Comparison of ENCODE assay signal across 16 mouse cellular contexts in genomic region chr7:28053046-28053930, GRCm38 (mm10). TPM values are rescaled to one million over a fixed set of nuclear protein-coding genes. Genes with fewer than 3 reads are reported as not detected.
DNase-seq lines count a peak whose midpoint lies in the region; ATAC-seq and TF ChIP-seq lines count a peak whose summit lies in the region.
"Had no signal": no experiment of that assay in that cellular context is flagged by ENCODE, and none has a peak within 500 bp of the region (broad histone marks: within the 10 kb centered on the region; RNA-seq: fewer than 3 reads in every experiment).

No protein-coding gene starts in this region.

- TF ChIP-seq CTCF in hindbrain, postnatal 0 days (IDR thresholded peaks at IDR 0.05; ENCODE audit: low read depth): no peak
- no peak for TF ChIP-seq CTCF in stomach, postnatal 0 days (IDR thresholded peaks at IDR 0.05; ENCODE audit: low read depth)

- 82% methylated on average over 6 of the region's 6 CpGs for WGBS in hindbrain, postnatal 0 days
- 83% methylated on average over 6 of the region's 6 CpGs for WGBS in hindbrain, embryonic 12.5 days
- WGBS in lung, embryonic 15.5 days: 67% methylated on average over 6 of the region's 6 CpGs
- WGBS in stomach, postnatal 0 days: 67% methylated on average over 6 of the region's 6 CpGs

- no peaks in the 10 kb centered on the region for H3K27me3 ChIP-seq in hindbrain, postnatal 0 days (ENCODE audit: insufficient read depth, low read length)
- H3K27me3 ChIP-seq in hindbrain, embryonic 12.5 days: no peaks in the 10 kb centered on the region
- H3K27me3 ChIP-seq in lung, embryonic 15.5 days: no peaks in the 10 kb centered on the region
- no peaks in the 10 kb centered on the region for H3K27me3 ChIP-seq in stomach, postnatal 0 days (ENCODE audit: control insufficient read depth, insufficient read depth, low read length)

- no peak overlapping the region for H3K27ac ChIP-seq in hindbrain, postnatal 0 days
- H3K27ac ChIP-seq in hindbrain, embryonic 12.5 days: no peak overlapping the region
- H3K27ac ChIP-seq in lung, embryonic 15.5 days: peak overlapping the region; percentile 66
- H3K27ac ChIP-seq in stomach, postnatal 0 days (replicated peaks): peak overlapping the region; percentile 35; the same call in 1 of the 2 replicates

- peak; percentile 14 for DNase-seq in hindbrain, postnatal 0 days (ENCODE audit: low spot score)
- no peak for DNase-seq in lung, adult 18-20 months
- peak; percentile 47 to 56 for DNase-seq in kidney, postnatal 36 days
- DNase-seq in stomach, postnatal 0 days (ENCODE audit: low spot score): no peak
- DNase-seq in frontal cortex, postnatal 10 days (ENCODE audit: low spot score in 2 of 2): no peak
- DNase-seq in ovary, postnatal 36 days (ENCODE audit: low spot score): no peak
- DNase-seq: cerebellum, postnatal 14 days; midbrain, embryonic 14.5 days had no signal

- H3K4me1 ChIP-seq in hindbrain, postnatal 0 days (ENCODE audit: insufficient read depth, low read length): no peaks in the 10 kb centered on the region; the same call in 1 of the 2 replicates
- H3K4me1 ChIP-seq in hindbrain, embryonic 12.5 days: peaks cover 8% of the 10 kb centered on the region
- peaks cover 14% of the 10 kb centered on the region for H3K4me1 ChIP-seq in lung, embryonic 15.5 days
- H3K4me1 ChIP-seq in stomach, postnatal 0 days (replicated peaks; ENCODE audit: control insufficient read depth, insufficient read depth): no peaks in the 10 kb centered on the region

- no peak overlapping the region for H3K4me2 ChIP-seq in hindbrain, postnatal 0 days (ENCODE audit: low read depth, low read length)
- no peak overlapping the region for H3K4me2 ChIP-seq in hindbrain, embryonic 12.5 days (replicated peaks)
- H3K4me2 ChIP-seq in lung, embryonic 15.5 days: no peak overlapping the region
- no peak overlapping the region for H3K4me2 ChIP-seq in stomach, postnatal 0 days (replicated peaks; ENCODE audit: low read depth)

- no peak overlapping the region for H3K4me3 ChIP-seq in hindbrain, postnatal 0 days (ENCODE audit: low read length)
- H3K4me3 ChIP-seq in hindbrain, embryonic 12.5 days: no peak overlapping the region
- no peak overlapping the region for H3K4me3 ChIP-seq in lung, embryonic 15.5 days
- H3K4me3 ChIP-seq in stomach, postnatal 0 days (ENCODE audit: low read depth, low read length): no peak overlapping the region

- no peak for ATAC-seq in hindbrain, postnatal 0 days
- no peak for ATAC-seq in hindbrain, embryonic 12.5 days (ENCODE audit: low FRiP score)
- ATAC-seq in lung, embryonic 15.5 days (ENCODE audit: borderline replicate concordance, extremely low read depth, low FRiP score, low TSS enrichment): peak; percentile 25; the same call in 1 of the 2 replicates
- no peak for ATAC-seq in stomach, postnatal 0 days (ENCODE audit: low FRiP score, low TSS enrichment)
- ATAC-seq: forebrain, embryonic 16.5 days; hindbrain, embryonic 16.5 days had no signal

- H3K36me3 ChIP-seq in hindbrain, postnatal 0 days (ENCODE audit: insufficient read depth, low read length): peaks cover 3% of the 10 kb centered on the region; the same call in 1 of the 2 replicates
- H3K36me3 ChIP-seq in hindbrain, embryonic 12.5 days: peaks cover 6% of the 10 kb centered on the region
- H3K36me3 ChIP-seq in lung, embryonic 15.5 days: peaks cover 6% of the 10 kb centered on the region
- peaks cover 2% of the 10 kb centered on the region; the same call in 1 of the 2 replicates for H3K36me3 ChIP-seq in stomach, postnatal 0 days (ENCODE audit: control insufficient read depth, insufficient read depth, low read length)

- no peaks in the 10 kb centered on the region for H3K9me3 ChIP-seq in hindbrain, postnatal 0 days (ENCODE audit: low read length)
- H3K9me3 ChIP-seq in hindbrain, embryonic 12.5 days (replicated peaks): no peaks in the 10 kb centered on the region
- no peaks in the 10 kb centered on the region for H3K9me3 ChIP-seq in lung, embryonic 15.5 days
- H3K9me3 ChIP-seq in stomach, postnatal 0 days (ENCODE audit: control insufficient read depth, low read length): no peaks in the 10 kb centered on the region
- H3K9me3 ChIP-seq: G1E had no signal

- H3K9ac ChIP-seq in hindbrain, postnatal 0 days (replicated peaks; ENCODE audit: low read length): no peak overlapping the region
- no peak overlapping the region for H3K9ac ChIP-seq in hindbrain, embryonic 12.5 days
- H3K9ac ChIP-seq in lung, embryonic 15.5 days: no peak overlapping the region
- no peak overlapping the region for H3K9ac ChIP-seq in stomach, postnatal 0 days (ENCODE audit: low read length)

- no peak for TF ChIP-seq EP300 in stomach, postnatal 0 days (optimal IDR thresholded peaks at IDR 0.05)

RNA-seq across cellular contexts. Expression of gene Psmc4, which starts 3.4 kb away (rescaled TPM):
- 162 and 169 TPM in 2 replicates for total RNA-seq in hindbrain, postnatal 0 days (2014; rRNA removed)
- polyA plus RNA-seq in hindbrain, postnatal 0 days (2015; fragmentation: Nextera tagmentation; extraction: Ambion mirVana): 256 and 261 TPM in 2 replicates
- polyA plus RNA-seq in hindbrain, embryonic 12.5 days (2016; fragmentation: Nextera tagmentation; extraction: Ambion mirVana): 309 and 313 TPM in 2 replicates
- polyA plus RNA-seq in lung, embryonic 15.5 days (2015; fragmentation: Nextera tagmentation; extraction: Ambion mirVana): 294 and 297 TPM in 2 replicates
- polyA plus RNA-seq in stomach, postnatal 0 days (2015; fragmentation: Nextera tagmentation; extraction: Ambion mirVana): 167 and 173 TPM in 2 replicates

RNA-seq across cellular contexts. Expression of gene Fcgbp, which starts 17.7 kb away (rescaled TPM):
- total RNA-seq in hindbrain, postnatal 0 days (2014; rRNA removed): 0.97 and 1.7 TPM in 2 replicates
- polyA plus RNA-seq in hindbrain, postnatal 0 days (2015; fragmentation: Nextera tagmentation; extraction: Ambion mirVana): 0.82 and 0.91 TPM in 2 replicates
- polyA plus RNA-seq in hindbrain, embryonic 12.5 days (2016; fragmentation: Nextera tagmentation; extraction: Ambion mirVana): 0.31 TPM in 1 of 2 replicates, not detected in the other
- polyA plus RNA-seq in lung, embryonic 15.5 days (2015; fragmentation: Nextera tagmentation; extraction: Ambion mirVana): 1.2 TPM in 2 replicates
- polyA plus RNA-seq in stomach, postnatal 0 days (2015; fragmentation: Nextera tagmentation; extraction: Ambion mirVana): 17.1 and 32.2 TPM in 2 replicates
- polyA plus RNA-seq: C2C12; G1E; heart, postnatal 0 days; neural tube, embryonic 11.5 days had no signal

RNA-seq across cellular contexts. Expression of gene Zfp850, which starts 39.4 kb away (rescaled TPM):
- total RNA-seq in hindbrain, postnatal 0 days (2014; rRNA removed): 4.4 and 5.1 TPM in 2 replicates
- polyA plus RNA-seq in hindbrain, postnatal 0 days (2015; fragmentation: Nextera tagmentation; extraction: Ambion mirVana): 3.2 and 3.4 TPM in 2 replicates
- 6.1 and 7.5 TPM in 2 replicates for polyA plus RNA-seq in hindbrain, embryonic 12.5 days (2016; fragmentation: Nextera tagmentation; extraction: Ambion mirVana)
- polyA plus RNA-seq in lung, embryonic 15.5 days (2015; fragmentation: Nextera tagmentation; extraction: Ambion mirVana): 4.0 and 4.8 TPM in 2 replicates
- polyA plus RNA-seq in stomach, postnatal 0 days (2015; fragmentation: Nextera tagmentation; extraction: Ambion mirVana): 1.1 TPM in 2 replicates

Comparison
In these comparisons a context has a peak if more than half of its experiments do, and no peak if none do; other contexts are left out.
1. DNase-seq: peak in hindbrain, postnatal 0 days (single experiment) and kidney, postnatal 36 days (2 of 2); none in lung, adult 18-20 months (0 of 2), stomach, postnatal 0 days (single experiment), frontal cortex, postnatal 10 days (0 of 2) and ovary, postnatal 36 days (single experiment).
2. H3K27ac ChIP-seq: peak in lung, embryonic 15.5 days (single experiment) and stomach, postnatal 0 days (single experiment); none in hindbrain, postnatal 0 days (single experiment) and hindbrain, embryonic 12.5 days (single experiment).